Mouse (Mus musculus) forebrain, embryonic 11.5 days (tissue): ENCODE measurements around the gene D630003M21Rik. TPM values are rescaled to one million over a fixed set of nuclear protein-coding genes. Genes with fewer than 3 reads are reported as not detected.
A peak's percentile ranks its signal among the peaks of the same experiment; 100 is the strongest.

ENCODE experiments used
- ATAC-seq: fragments of 200-750 bp; cut with Nextera tagmentation; replicated peaks from 2 replicates; pipeline ENCODE4 v1.8.0; 2017; ENCODE audit warnings: moderate TSS enrichment; ENCODE audit not compliant: low FRiP score
- DNase-seq: peaks from one replicate; pipeline ENCODE4 v3.0.0-alpha.2; 2017; ENCODE audit warnings: low spot score
- H3K27ac ChIP-seq: fragments of 300-500 bp; sonication (generic); 2 replicates; pipeline ENCODE4 v1.5.1; 2014; ENCODE audit warnings: low read depth, low read length
- H3K27me3 ChIP-seq: fragments of 300-500 bp; sonication (generic); 2 replicates; pipeline ENCODE4 v1.6.1; 2014; ENCODE audit warnings: mild to moderate bottlenecking, low read length, mixed read lengths; ENCODE audit not compliant: control insufficient read depth, insufficient read depth
- H3K36me3 ChIP-seq: fragments of 300-500 bp; sonication (generic); 2 replicates; pipeline ENCODE4 v1.6.1; 2014; ENCODE audit warnings: mild to moderate bottlenecking, low read length, moderate library complexity, mixed read lengths; ENCODE audit not compliant: control insufficient read depth, insufficient read depth
- H3K4me1 ChIP-seq: fragments of 300-500 bp; sonication (generic); replicated peaks from 2 replicates; pipeline ENCODE4 v1.6.1; 2014; ENCODE audit warnings: low read length, mixed read lengths; ENCODE audit not compliant: control insufficient read depth, insufficient read depth
- H3K4me2 ChIP-seq: fragments of 300-500 bp; sonication (generic); 2 replicates; pipeline ENCODE4 v1.6.1; 2014; ENCODE audit warnings: low read depth, mild to moderate bottlenecking, low read length, moderate library complexity, mixed read lengths; ENCODE audit not compliant: severe bottlenecking
- H3K4me3 ChIP-seq: fragments of 300-500 bp; sonication (generic); 2 replicates; pipeline ENCODE4 v1.5.1; 2014; ENCODE audit warnings: low read depth, low read length
- H3K9ac ChIP-seq: fragments of 300-500 bp; sonication (generic); 2 replicates; pipeline ENCODE4 v1.6.1; 2014; ENCODE audit warnings: low read length
- H3K9me3 ChIP-seq: fragments of 300-500 bp; sonication (generic); 2 replicates; pipeline ENCODE4 v1.6.1; 2016; ENCODE audit warnings: low read length, mixed read lengths; ENCODE audit not compliant: control insufficient read depth
- WGBS: fragments of 180-500 bp; shearing (Covaris S2); extraction: QIAGEN DNeasy Blood & Tissue Kit; methylation state at CpG from one replicate; pipeline ENCODE4 v1.1.7; 2014; 5-methylcytosine and 5-hydroxymethylcytosine counted together
- polyA plus RNA-seq: library from polyadenylated mRNA; unstranded; fragments of >200 nt; fragmentation: Nextera tagmentation; extraction: Ambion mirVana; gene quantifications from 2 replicates; pipeline ENCODE4 v1.2.1, GENCODE M21; 2014

The D630003M21Rik gene
- polyA plus RNA-seq, 1 experiment from 2014 or later: 2.7 TPM

- WGBS: 2% methylated on average over 22 of the region's 22 CpGs
- peak overlapping the region; percentile 41 for H3K9ac ChIP-seq
- H3K36me3 ChIP-seq: no peaks in the 10 kb centered on the region
- H3K4me3 ChIP-seq: peak overlapping the region; percentile 24
- ATAC-seq (peak; percentile 47), DNase-seq (peak; percentile 68)
- H3K27ac ChIP-seq: peak overlapping the region; percentile 48; the same call in 1 of the 2 replicates
- no peaks in the 10 kb centered on the region for H3K9me3 ChIP-seq
- peaks cover 8% of the 10 kb centered on the region; the same call in 1 of the 2 replicates for H3K4me1 ChIP-seq
- H3K4me2 ChIP-seq: peak overlapping the region; percentile 55
- H3K27me3 ChIP-seq: no peaks in the 10 kb centered on the region
Measured at GRCm38 (mm10) chr2:158153728-158154343, 75.2 kb downstream of the D630003M21Rik start.

GRCm38 (mm10) chr2:158152685-158153309 lies 76.2 kb downstream of the D630003M21Rik start:
- H3K27ac ChIP-seq: peak overlapping the region; percentile 50; the same call in 1 of the 2 replicates
- H3K4me3 ChIP-seq: no peak overlapping the region
- no peaks in the 10 kb centered on the region for H3K36me3 ChIP-seq
- no peak overlapping the region; the same call in 1 of the 2 replicates for H3K9ac ChIP-seq
- peaks cover 8% of the 10 kb centered on the region; the same call in 1 of the 2 replicates for H3K4me1 ChIP-seq
- no peaks in the 10 kb centered on the region for H3K27me3 ChIP-seq
- ATAC-seq (peak; percentile 89), DNase-seq (peak; percentile 76)
- WGBS: 18% methylated on average over 6 of the region's 6 CpGs
- H3K9me3 ChIP-seq: no peaks in the 10 kb centered on the region
- H3K4me2 ChIP-seq: peak overlapping the region; percentile 55; the same call in 1 of the 2 replicates

- 95% methylated on average over 3 of the region's 3 CpGs for WGBS
- no peak overlapping the region for H3K27ac ChIP-seq
- no peaks in the 10 kb centered on the region for H3K36me3 ChIP-seq
Measured at GRCm38 (mm10) chr2:158151077-158151476, 77.9 kb downstream of the D630003M21Rik start.

GRCm38 (mm10) chr2:158146971-158147370 lies 82.1 kb downstream of the D630003M21Rik start:
- ATAC-seq (0 out of 2 replicates have a peak, but pooled peaks have one; percentile 12), DNase-seq (no peak)
- Histone ChIP-seq H3K9ac (no peak overlapping the region), H3K27ac (no peak overlapping the region), H3K4me3 (no peak overlapping the region), H3K27me3 (0 out of 2 replicates have a peak, but pooled peaks cover 3% of the 10 kb centered on the region), H3K36me3 (no peaks in the 10 kb centered on the region), H3K4me2 (no peak overlapping the region), H3K4me1 (peaks cover 2% of the 10 kb centered on the region; the same call in 1 of the 2 replicates), H3K9me3 (no peaks in the 10 kb centered on the region)
- 92% methylated on average over 8 of the region's 8 CpGs for WGBS

More at GRCm38 (mm10) chr2:158151077-158151476, 77.9 kb downstream of the D630003M21Rik start:
- no peaks in the 10 kb centered on the region for H3K9me3 ChIP-seq
- ATAC-seq (no peak), DNase-seq (no peak)
- H3K9ac ChIP-seq: no peak overlapping the region
- H3K4me1 ChIP-seq: peaks cover 11% of the 10 kb centered on the region; the same call in 1 of the 2 replicates
- H3K4me2 ChIP-seq: no peak overlapping the region
- H3K4me3 ChIP-seq: no peak overlapping the region
- H3K27me3 ChIP-seq: no peaks in the 10 kb centered on the region

- 4% methylated on average over 31 of the region's 33 CpGs for WGBS
- Histone ChIP-seq H3K4me3 (peak within 1 kb of the TSS; percentile 28), H3K4me1 (peaks cover 2% of the 10 kb centered on the region; the same call in 1 of the 2 replicates), H3K27ac (no peak within 1 kb of the TSS), H3K9ac (peak within 1 kb of the TSS; percentile 50; the same call in 1 of the 2 replicates), H3K4me2 (peak within 1 kb of the TSS; percentile 69), H3K27me3 (0 out of 2 replicates have a peak, but pooled peaks cover 3% of the 10 kb centered on the region), H3K36me3 (no peaks in the 10 kb centered on the region), H3K9me3 (no peaks in the 10 kb centered on the region)
- DNase-seq: peak; percentile 91
- ATAC-seq: peak; percentile 67
Measured at GRCm38 (mm10) chr2:158146223-158146622, 82.8 kb downstream of the D630003M21Rik start, which contains the start of gene Tgm2. TSS of gene Tgm2 (minus strand) at chr2:158146436.

GRCm38 (mm10) chr2:158145528-158146065 lies 83.4 kb downstream of the D630003M21Rik start:
- no peak overlapping the region for H3K27ac ChIP-seq

GRCm38 (mm10) chr2:158144750-158145527 lies 84.1 kb downstream of the D630003M21Rik start:
- Histone ChIP-seq H3K9ac (no peak overlapping the region), H3K9me3 (no peaks in the 10 kb centered on the region), H3K27ac (no peak overlapping the region), H3K36me3 (no peaks in the 10 kb centered on the region), H3K4me2 (0 out of 2 replicates have a peak overlapping the region, but pooled peaks have one; percentile 8), H3K4me3 (no peak overlapping the region), H3K27me3 (0 out of 2 replicates have a peak, but pooled peaks cover 3% of the 10 kb centered on the region), H3K4me1 (peaks cover 2% of the 10 kb centered on the region; the same call in 1 of the 2 replicates)
- DNase-seq: no peak
- 88% methylated on average over 6 of the region's 6 CpGs for WGBS
- ATAC-seq: no peak

More at GRCm38 (mm10) chr2:158145528-158146065, 83.4 kb downstream of the D630003M21Rik start:
- Histone ChIP-seq H3K9me3 (no peaks in the 10 kb centered on the region), H3K9ac (no peak overlapping the region; the same call in 1 of the 2 replicates), H3K36me3 (no peaks in the 10 kb centered on the region), H3K4me1 (peaks cover 2% of the 10 kb centered on the region; the same call in 1 of the 2 replicates), H3K4me2 (peak overlapping the region; percentile 69; the same call in 1 of the 2 replicates), H3K27me3 (0 out of 2 replicates have a peak, but pooled peaks cover 3% of the 10 kb centered on the region), H3K4me3 (peak overlapping the region; percentile 28)
- 72% methylated on average over 5 of the region's 5 CpGs for WGBS
- no peak for DNase-seq
- ATAC-seq: no peak
